13 mouse cellular contexts compared by ENCODE assay signal in the genomic region with DNA sequence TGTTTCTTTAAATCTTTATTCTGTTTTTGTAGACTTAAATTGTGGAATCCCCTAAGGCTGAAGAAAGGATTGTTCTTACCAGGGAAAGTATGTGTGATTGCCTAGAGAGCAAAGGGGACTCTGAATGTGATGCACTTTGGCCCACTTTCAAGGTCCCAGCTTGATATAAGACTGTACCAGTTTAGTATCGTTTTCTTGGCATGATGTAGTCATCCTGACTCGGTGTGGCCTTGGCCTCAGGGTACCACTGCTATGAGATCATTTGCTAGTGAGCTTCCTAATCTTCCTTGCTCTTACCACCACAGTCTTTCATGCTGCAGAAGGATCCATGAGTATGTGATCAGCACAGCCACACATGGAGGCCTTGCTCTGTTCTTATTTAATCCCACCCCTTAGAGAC.
DNase-seq lines count a peak whose midpoint lies in the region.
"Had no signal": no experiment of that assay in that cellular context is flagged by ENCODE, and none has a peak within 500 bp of the region (broad histone marks: within the 10 kb centered on the region; RNA-seq: fewer than 3 reads in every experiment).

No protein-coding gene starts in this region.

- intact Hi-C loops in heart, postnatal 10 days (cut with DNase I) = no loop called here

- DNase-seq in adrenal gland, adult (ENCODE audit: inconsistent age in 2 of 2, low spot score in 1 of 2) = peak; percentile 75 to 79
- no peak for DNase-seq in adrenal gland, postnatal 4 days (ENCODE audit: low spot score in 2 of 2)
- DNase-seq in ovary, adult 18-20 months (ENCODE audit: low spot score) = peak; percentile 19
- no peak for DNase-seq in ovary, postnatal 36 days (ENCODE audit: low spot score)
- DNase-seq in adrenal gland, adult 8-10 months = peak; percentile 72
- peak; percentile 15 for DNase-seq in adrenal gland, postnatal 25 days
- DNase-seq in right cerebral cortex, adult 2 months (ENCODE audit: low spot score in 2 of 2) = no peak
- no peak for DNase-seq in heart, postnatal 10 days
- DNase-seq: cerebellum, adult 11-12 months; cerebellum, adult 9-10 months; gastrocnemius, postnatal 10 days; gastrocnemius, postnatal 36 days; heart, adult 2 months had no signal

Comparison
In these comparisons a context has a peak if more than half of its experiments do, and no peak if none do; other contexts are left out.
1. DNase-seq: peak in adrenal gland, adult (2 of 2), ovary, adult 18-20 months (single experiment), adrenal gland, adult 8-10 months (single experiment) and adrenal gland, postnatal 25 days (single experiment); none in adrenal gland, postnatal 4 days (0 of 2), ovary, postnatal 36 days (single experiment), right cerebral cortex, adult 2 months (0 of 2) and heart, postnatal 10 days (0 of 2).